ENCODE assay signal across 14 mouse cellular contexts in the genomic region with DNA sequence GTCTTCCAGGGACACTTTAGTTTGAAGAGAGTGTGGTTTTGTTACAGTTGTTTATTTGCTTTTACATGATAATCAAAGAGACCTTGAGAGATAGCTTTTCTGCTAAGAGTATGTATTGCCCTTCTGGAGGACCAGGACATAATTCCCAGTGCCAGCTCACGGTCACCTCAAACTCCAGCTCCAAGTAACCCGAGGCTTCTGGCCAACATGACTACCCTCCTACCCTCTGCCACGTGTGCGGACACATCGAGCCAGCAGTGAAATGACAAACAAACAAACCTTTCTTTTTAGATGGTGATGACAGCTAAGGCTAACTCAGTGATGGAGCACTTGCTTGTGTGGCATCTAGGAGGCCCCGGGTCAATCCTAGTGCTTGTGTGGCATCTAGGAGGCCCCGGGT. TPM values are rescaled to one million over a fixed set of nuclear protein-coding genes. Genes with fewer than 3 reads are reported as not detected.
DNase-seq lines count a peak whose midpoint lies in the region; ATAC-seq lines count a peak whose summit lies in the region.
"Had no signal": no experiment of that assay in that cellular context is flagged by ENCODE, and none has a peak within 500 bp of the region (broad histone marks: within the 10 kb centered on the region; RNA-seq: fewer than 3 reads in every experiment).

No protein-coding gene starts in this region.

- H3K27ac ChIP-seq in heart, embryonic 15.5 days: no peak overlapping the region
- peak overlapping the region; percentile 94 for H3K27ac ChIP-seq in liver, embryonic 12.5 days
- H3K27ac ChIP-seq: hindbrain, embryonic 15.5 days had no signal

- 57% methylated on average over 7 of the region's 7 CpGs for WGBS in heart, embryonic 15.5 days
- 59% methylated on average over 7 of the region's 7 CpGs for WGBS in liver, embryonic 12.5 days (ENCODE audit: insufficient replicate concordance)

- H3K4me1 ChIP-seq in heart, embryonic 15.5 days (replicated peaks): peaks cover 39% of the 10 kb centered on the region
- peaks cover 75% of the 10 kb centered on the region for H3K4me1 ChIP-seq in liver, embryonic 12.5 days

- H3K4me3 ChIP-seq in heart, embryonic 15.5 days: no peak overlapping the region
- H3K4me3 ChIP-seq in liver, embryonic 12.5 days: peak overlapping the region; percentile 97
- H3K4me3 ChIP-seq: hindbrain, embryonic 15.5 days had no signal

- H3K27me3 ChIP-seq in heart, embryonic 15.5 days: no peaks in the 10 kb centered on the region
- no peaks in the 10 kb centered on the region for H3K27me3 ChIP-seq in liver, embryonic 12.5 days (replicated peaks)
- H3K27me3 ChIP-seq: CH12.LX; hindbrain, embryonic 15.5 days had no signal

- peaks cover 4% of the 10 kb centered on the region; the same call in 1 of the 2 replicates for H3K36me3 ChIP-seq in heart, embryonic 15.5 days
- H3K36me3 ChIP-seq in liver, embryonic 12.5 days: peaks cover 51% of the 10 kb centered on the region
- H3K36me3 ChIP-seq: hindbrain, embryonic 15.5 days had no signal

- no peak overlapping the region for H3K9ac ChIP-seq in heart, embryonic 15.5 days
- peak overlapping the region; percentile 99 for H3K9ac ChIP-seq in liver, embryonic 12.5 days
- H3K9ac ChIP-seq: hindbrain, embryonic 15.5 days had no signal

- no peak for ATAC-seq in heart, embryonic 15.5 days (replicated peaks; ENCODE audit: insufficient number of reproducible peaks, insufficient read depth, low FRiP score, low read depth)
- no peak for ATAC-seq in liver, embryonic 12.5 days
- no peak for ATAC-seq in granulocyte monocyte progenitor cell, adult 5-6 weeks (replicated peaks; ENCODE audit: poor library complexity, severe bottlenecking)

- H3K9me3 ChIP-seq in heart, embryonic 15.5 days (replicated peaks): no peaks in the 10 kb centered on the region
- H3K9me3 ChIP-seq in liver, embryonic 12.5 days (replicated peaks): no peaks in the 10 kb centered on the region
- H3K9me3 ChIP-seq: hindbrain, embryonic 15.5 days had no signal

- DNase-seq in heart, postnatal 4 days: no peak
- DNase-seq in ovary, adult 18-20 months (ENCODE audit: low spot score): peak; percentile 47
- no peak for DNase-seq in ovary, postnatal 10 days (ENCODE audit: low spot score)
- DNase-seq in MN1 (ENCODE audit: low spot score): no peak
- DNase-seq: cerebellum, adult 8-10 months; embryo, embryonic 11 days; kidney, postnatal 25 days; layer of hippocampus, postnatal 36 days; right cerebral cortex, postnatal 4 days had no signal

- H3K4me2 ChIP-seq in heart, embryonic 15.5 days: 0 out of 2 replicates have a peak overlapping the region, but pooled peaks have one; percentile 6
- peak overlapping the region; percentile 75 for H3K4me2 ChIP-seq in liver, embryonic 12.5 days
- H3K4me2 ChIP-seq: hindbrain, embryonic 15.5 days had no signal

RNA-seq across cellular contexts. Expression of gene Clint1, which starts 2.5 kb away (rescaled TPM):
- 44.4 and 56.0 TPM in 2 replicates for polyA plus RNA-seq in heart, embryonic 15.5 days (2015; fragmentation: Nextera tagmentation; extraction: Ambion mirVana)
- total RNA-seq in heart, postnatal 4 days (2021): 10 to 100 TPM; 52.0 to 53.0 TPM
- 109 and 111 TPM in 2 replicates for polyA plus RNA-seq in liver, embryonic 12.5 days (2016; fragmentation: Nextera tagmentation; extraction: Ambion mirVana)
- total RNA-seq in granulocyte monocyte progenitor cell, adult 5-6 weeks (2014; fragmentation: Nextera tagmentation): 113 and 131 TPM in 2 replicates
- total RNA-seq in granulocyte monocyte progenitor cell, adult 5-6 weeks (2017): 118 and 127 TPM in 2 replicates
